Mouse (Mus musculus) stomach, embryonic 15.5 days (tissue): ENCODE measurements around the gene Rab1b. TPM values are rescaled to one million over a fixed set of nuclear protein-coding genes. Genes with fewer than 3 reads are reported as not detected.
A peak's percentile ranks its signal among the peaks of the same experiment; 100 is the strongest.
"Not testable (repeated sequence)": the region's sequence is repeated elsewhere in the genome, so short reads cannot be mapped to it uniquely, and the experiment has no call there.

Experiments used
- ATAC-seq: fragments of 200-750 bp; cut with Nextera tagmentation; 2 replicates; pipeline ENCODE4 v1.8.0; 2017; ENCODE audit warnings: low read depth, moderate number of reproducible peaks, moderate TSS enrichment; ENCODE audit not compliant: insufficient read depth, low FRiP score
- H3K27ac ChIP-seq: fragments of 300-500 bp; sonication (generic); 2 replicates; pipeline ENCODE4 v1.5.1; 2015; ENCODE audit warnings: mild to moderate bottlenecking, inconsistent platforms
- H3K27me3 ChIP-seq: fragments of 300-500 bp; sonication (generic); replicated peaks from 2 replicates; pipeline ENCODE4 v1.6.1; 2015; ENCODE audit warnings: inconsistent platforms
- H3K36me3 ChIP-seq: fragments of 300-500 bp; sonication (generic); 2 replicates; pipeline ENCODE4 v1.6.1; 2015; ENCODE audit warnings: inconsistent platforms
- H3K4me1 ChIP-seq: fragments of 300-500 bp; sonication (generic); 2 replicates; pipeline ENCODE4 v1.6.1; 2015; ENCODE audit warnings: inconsistent platforms
- H3K4me2 ChIP-seq: fragments of 300-500 bp; sonication (generic); 2 replicates; pipeline ENCODE4 v1.6.1; 2015; ENCODE audit warnings: mild to moderate bottlenecking, inconsistent platforms
- H3K4me3 ChIP-seq: fragments of 300-500 bp; sonication (generic); replicated peaks from 2 replicates; pipeline ENCODE4 v1.5.1; 2015; ENCODE audit warnings: inconsistent platforms
- H3K9ac ChIP-seq: fragments of 300-500 bp; sonication (generic); 2 replicates; pipeline ENCODE4 v1.6.1; 2015; ENCODE audit warnings: inconsistent platforms
- H3K9me3 ChIP-seq: fragments of 300-500 bp; sonication (generic); 2 replicates; pipeline ENCODE4 v1.6.1; 2016; ENCODE audit warnings: inconsistent platforms
- WGBS: fragments of 180-500 bp; shearing (Covaris S2); methylation state at CpG from one replicate; pipeline ENCODE4 v1.1.7; 2015; 5-methylcytosine and 5-hydroxymethylcytosine counted together
- polyA plus RNA-seq: library from polyadenylated mRNA; unstranded; fragments of >200 nt; fragmentation: Nextera tagmentation; extraction: Ambion mirVana; gene quantifications from 2 replicates; pipeline ENCODE4 v1.2.1, GENCODE M21; 2015

The Rab1b gene
- polyA plus RNA-seq: 227 and 233 TPM in 2 replicates

DNA sequence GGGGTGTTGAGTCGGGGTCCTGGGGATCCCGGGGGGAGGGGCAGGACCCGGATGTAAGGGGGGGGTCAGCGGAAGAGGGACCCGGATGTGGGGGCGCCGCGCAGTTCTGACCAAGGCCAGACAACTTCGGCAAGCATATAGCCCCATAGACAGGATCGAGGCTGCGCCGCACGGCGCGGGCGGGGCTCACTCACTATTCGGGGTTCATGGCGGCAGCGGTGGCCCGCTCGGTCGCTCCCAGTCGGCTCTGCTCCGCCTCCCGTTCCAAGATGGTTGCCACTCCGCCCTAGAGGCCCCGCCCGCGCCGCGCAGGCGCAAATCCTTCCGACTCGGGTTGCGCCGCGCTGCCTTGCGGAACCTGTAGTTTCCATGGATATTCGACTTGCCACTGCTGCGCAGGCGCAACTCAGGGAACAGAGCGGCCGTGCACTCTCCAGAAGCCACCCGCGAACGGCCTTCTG lies at the start of gene Rab1b:
Gene Rab1b, minus strand, starts transcription at position 342 of the 461 bp plus-strand sequence.
- Histone ChIP-seq H3K9ac (peak within 1 kb of the TSS; percentile 91), H3K36me3 (peaks cover 43% of the 10 kb centered on the region), H3K27me3 (no peaks in the 10 kb centered on the region), H3K4me1 (peaks cover 30% of the 10 kb centered on the region), H3K27ac (peak within 1 kb of the TSS; percentile 97), H3K4me2 (peak within 1 kb of the TSS; percentile 87), H3K9me3 (no peaks in the 10 kb centered on the region), H3K4me3 (peak within 1 kb of the TSS; percentile 85)
- ATAC-seq: peak; percentile 93
- under 1% methylated on average over 46 of the region's 46 CpGs for WGBS

DNA sequence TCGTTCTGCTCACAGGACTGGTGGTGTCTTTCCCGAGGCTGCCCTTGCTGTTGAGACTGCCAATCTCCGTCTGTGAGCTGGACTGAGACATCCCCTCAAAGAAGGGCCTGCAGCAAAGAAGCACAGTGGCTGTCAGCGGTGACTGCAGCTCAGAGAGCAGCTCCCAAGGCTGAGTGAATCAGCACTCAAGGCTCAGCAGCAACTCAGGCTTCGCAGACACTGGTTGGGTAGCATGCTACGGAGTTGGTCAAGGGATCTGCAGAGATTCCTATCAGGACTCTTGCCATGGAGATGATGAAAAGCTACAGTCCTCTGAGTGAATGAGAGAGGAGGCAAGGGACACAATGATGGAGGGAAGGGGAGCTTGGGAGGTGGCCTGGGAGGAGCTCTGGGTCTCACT lies 45.4 kb upstream of the Rab1b start:
- Histone ChIP-seq H3K4me1 (no peaks in the 10 kb centered on the region), H3K27me3 (no peaks in the 10 kb centered on the region), H3K9ac (no peak overlapping the region), H3K9me3 (no peaks in the 10 kb centered on the region), H3K36me3 (peaks cover 16% of the 10 kb centered on the region), H3K4me3 (no peak overlapping the region), H3K4me2 (no peak overlapping the region), H3K27ac (no peak overlapping the region)
- 89% methylated on average over 6 of the region's 6 CpGs for WGBS
- no peak for ATAC-seq

DNA sequence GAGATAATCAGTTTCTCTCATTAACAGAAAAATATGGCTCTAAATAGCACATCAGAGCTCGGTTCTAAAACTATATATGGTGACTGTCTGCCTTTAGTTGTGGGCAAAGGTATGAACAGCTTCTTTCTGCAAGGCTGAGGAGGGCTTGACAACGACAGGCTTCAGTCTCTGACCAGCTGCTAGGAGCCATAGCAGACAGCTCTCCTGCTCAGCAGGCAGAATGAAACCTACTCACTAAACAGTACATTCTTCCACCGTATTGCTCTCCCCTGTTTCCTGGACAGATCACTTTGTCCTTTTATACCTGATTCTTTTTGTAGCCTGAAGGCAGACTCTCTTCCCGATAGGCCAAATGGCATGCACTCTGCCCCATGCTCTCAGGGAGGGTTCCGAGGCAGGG lies 44.9 kb upstream of the Rab1b start:
- WGBS: 87% methylated on average over 5 of the region's 5 CpGs
- Histone ChIP-seq H3K36me3 (peaks cover 16% of the 10 kb centered on the region), H3K4me2 (no peak overlapping the region), H3K4me3 (no peak overlapping the region), H3K27ac (no peak overlapping the region), H3K27me3 (no peaks in the 10 kb centered on the region), H3K9ac (no peak overlapping the region), H3K4me1 (no peaks in the 10 kb centered on the region), H3K9me3 (no peaks in the 10 kb centered on the region)
- ATAC-seq: no peak

DNA sequence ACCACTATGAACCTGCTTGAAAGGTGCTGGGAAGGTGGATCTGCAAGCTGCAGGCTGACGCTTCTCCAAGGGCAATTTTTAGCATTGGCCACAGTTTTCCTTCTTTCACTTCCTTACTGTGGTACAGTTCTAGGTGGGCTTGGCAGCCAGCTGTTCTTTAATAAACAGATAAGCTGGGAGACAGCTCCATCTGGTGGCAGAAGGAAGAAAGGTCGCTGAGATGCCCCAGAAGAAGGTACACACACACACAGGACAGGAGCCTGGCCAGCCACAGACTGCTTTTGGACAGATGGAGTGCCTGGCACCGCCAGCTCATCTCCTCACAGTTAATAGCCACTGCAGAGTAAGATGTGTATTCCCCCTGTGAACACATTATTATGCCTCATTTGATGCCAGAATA lies 44.5 kb upstream of the Rab1b start:
- H3K36me3 ChIP-seq: peaks cover 16% of the 10 kb centered on the region
- H3K4me3 ChIP-seq: no peak overlapping the region
- no peaks in the 10 kb centered on the region for H3K27me3 ChIP-seq
- H3K27ac ChIP-seq: no peak overlapping the region
- H3K9me3 ChIP-seq: no peaks in the 10 kb centered on the region
- WGBS: 37% methylated on average over 3 of the region's 3 CpGs
- ATAC-seq: no peak; the same call in 1 of the 2 replicates
- H3K4me1 ChIP-seq: no peaks in the 10 kb centered on the region
- H3K4me2 ChIP-seq: no peak overlapping the region
- H3K9ac ChIP-seq: no peak overlapping the region

DNA sequence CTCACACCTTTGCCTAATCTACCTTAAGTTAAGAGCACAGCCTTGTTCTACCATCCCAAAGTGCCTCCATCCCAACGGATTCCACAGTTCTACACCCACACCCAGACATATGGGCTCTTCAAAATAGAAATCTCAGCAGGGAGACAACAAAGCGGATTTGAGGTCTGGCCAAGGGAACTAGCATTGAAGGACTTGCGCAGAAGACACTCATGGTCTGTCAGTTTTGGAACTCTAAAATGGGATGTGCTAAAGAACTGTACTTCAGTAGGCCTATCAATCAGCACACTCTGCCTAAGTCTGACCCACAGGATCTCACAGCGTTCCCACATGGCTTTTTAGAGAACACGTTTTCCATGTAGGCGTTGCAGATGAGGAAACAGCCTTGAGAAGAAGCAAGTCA lies 43.5 kb upstream of the Rab1b start:
- no peak for ATAC-seq
- H3K4me2 ChIP-seq: no peak overlapping the region
- no peak overlapping the region for H3K4me3 ChIP-seq
- no peaks in the 10 kb centered on the region for H3K4me1 ChIP-seq
- H3K36me3 ChIP-seq: peaks cover 16% of the 10 kb centered on the region
- no peaks in the 10 kb centered on the region for H3K9me3 ChIP-seq
- H3K27me3 ChIP-seq: no peaks in the 10 kb centered on the region
- no peak overlapping the region for H3K9ac ChIP-seq
- WGBS: 91% methylated on average over 6 of the region's 6 CpGs
- H3K27ac ChIP-seq: no peak overlapping the region

DNA sequence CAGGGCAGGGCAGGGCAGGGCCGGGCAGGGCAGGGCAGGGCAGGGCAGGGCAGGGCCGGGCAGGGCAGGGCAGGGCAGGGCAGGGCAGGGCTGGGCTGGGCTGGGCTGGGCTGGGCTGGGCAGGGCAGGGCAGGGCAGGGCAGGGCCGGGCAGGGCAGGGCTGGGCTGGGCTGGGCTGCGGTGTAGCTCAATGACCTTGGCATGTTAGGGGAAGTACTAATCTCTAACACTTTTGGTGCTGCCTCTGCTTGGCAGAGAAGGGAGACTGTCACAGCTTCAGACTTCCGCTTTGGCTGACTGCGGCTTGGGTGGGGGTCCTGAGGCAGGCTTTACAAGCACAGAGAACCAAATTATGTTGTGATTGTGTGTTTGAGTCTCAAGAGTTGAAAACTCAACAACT lies 42.2 kb upstream of the Rab1b start:
- H3K4me1 ChIP-seq, H3K9me3 ChIP-seq, H3K4me3 ChIP-seq, H3K27me3 ChIP-seq, H3K4me2 ChIP-seq, H3K27ac ChIP-seq, ATAC-seq, H3K9ac ChIP-seq: not testable (repeated sequence)
- peaks cover 22% of the 10 kb centered on the region for H3K36me3 ChIP-seq
- 71% methylated on average over 6 of the region's 6 CpGs for WGBS

DNA sequence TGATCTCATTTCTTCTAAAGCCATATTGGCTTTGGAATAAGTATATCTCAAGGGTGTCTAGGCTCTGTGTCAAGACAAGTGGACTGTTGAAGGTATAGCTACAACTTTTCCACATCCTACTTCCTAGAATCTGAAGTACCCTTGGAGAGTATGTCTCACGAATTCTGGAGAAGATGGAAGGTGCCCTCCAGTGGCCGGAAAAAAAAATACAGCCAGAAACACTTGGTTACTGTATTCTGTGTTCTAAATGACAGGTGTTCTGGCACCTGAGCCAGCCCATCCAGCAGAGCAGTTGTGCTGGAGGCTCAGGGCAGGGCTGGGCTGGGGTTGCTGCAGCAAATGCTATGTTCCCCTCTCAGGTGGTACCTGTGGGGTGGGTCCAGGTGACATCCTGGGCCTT lies 32.8 kb upstream of the Rab1b start:
- H3K27ac ChIP-seq: no peak overlapping the region
- peaks cover 11% of the 10 kb centered on the region for H3K36me3 ChIP-seq
- no peak overlapping the region for H3K9ac ChIP-seq
- peak; percentile 10; the same call in 1 of the 2 replicates for ATAC-seq
- no peaks in the 10 kb centered on the region for H3K27me3 ChIP-seq
- no peak overlapping the region for H3K4me2 ChIP-seq
- H3K4me1 ChIP-seq: no peaks in the 10 kb centered on the region
- WGBS: 4% methylated on average over 2 of the region's 2 CpGs
- no peak overlapping the region for H3K4me3 ChIP-seq
- H3K9me3 ChIP-seq: no peaks in the 10 kb centered on the region

DNA sequence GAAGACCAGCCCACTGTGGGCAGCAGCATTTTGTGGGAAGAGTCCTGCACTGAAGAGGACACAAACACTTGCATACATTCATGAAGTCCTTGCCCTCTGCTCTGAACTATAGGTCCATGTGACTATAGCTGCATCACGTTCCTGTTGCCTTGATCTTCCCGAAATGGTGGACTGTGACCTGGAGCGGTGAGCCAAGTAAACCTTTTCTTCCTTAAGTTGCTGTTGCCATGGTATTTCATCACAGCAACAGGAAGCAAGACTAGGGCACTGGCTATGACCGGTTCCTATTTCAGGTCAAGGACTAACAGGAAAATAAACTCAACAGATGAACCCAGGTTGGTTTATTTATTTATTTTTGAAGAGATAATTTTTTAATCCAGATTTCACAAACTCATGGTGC lies 24.4 kb upstream of the Rab1b start:
- Histone ChIP-seq H3K27me3 (no peaks in the 10 kb centered on the region), H3K9me3 (no peaks in the 10 kb centered on the region), H3K27ac (no peak overlapping the region), H3K4me3 (no peak overlapping the region), H3K4me1 (no peaks in the 10 kb centered on the region), H3K36me3 (peaks cover 15% of the 10 kb centered on the region; the same call in 1 of the 2 replicates), H3K9ac (no peak overlapping the region), H3K4me2 (no peak overlapping the region)
- 68% methylated on average over 4 of the region's 4 CpGs for WGBS
- no peak for ATAC-seq

DNA sequence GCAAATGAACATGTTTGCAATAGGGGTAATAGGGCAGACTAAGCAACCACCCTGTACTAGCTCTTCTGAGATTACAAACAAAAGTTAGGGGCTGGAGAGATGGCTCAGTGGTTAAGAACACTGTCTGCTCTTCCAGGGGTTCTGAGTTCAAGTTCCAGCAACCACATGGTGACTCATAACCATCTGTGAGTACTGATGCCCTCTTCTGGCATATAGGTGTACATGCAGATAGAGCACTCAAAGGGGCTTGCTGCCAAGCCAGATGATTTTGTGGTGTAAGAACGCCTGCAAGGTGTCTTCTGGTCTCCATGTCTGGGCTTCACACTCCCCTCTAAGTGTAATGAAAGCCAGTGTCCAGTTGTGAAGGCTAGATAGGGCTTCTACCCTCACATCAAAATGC lies 22.9 kb upstream of the Rab1b start:
- H3K9ac ChIP-seq: no peak overlapping the region
- H3K4me1 ChIP-seq: no peaks in the 10 kb centered on the region
- H3K27ac ChIP-seq: no peak overlapping the region
- 0 out of 2 replicates have a peak, but pooled peaks cover 10% of the 10 kb centered on the region for H3K36me3 ChIP-seq
- 48% methylated on average over 1 of the region's 1 CpGs for WGBS
- no peaks in the 10 kb centered on the region for H3K27me3 ChIP-seq
- no peak for ATAC-seq
- H3K9me3 ChIP-seq: no peaks in the 10 kb centered on the region
- no peak overlapping the region for H3K4me2 ChIP-seq
- no peak overlapping the region for H3K4me3 ChIP-seq

DNA sequence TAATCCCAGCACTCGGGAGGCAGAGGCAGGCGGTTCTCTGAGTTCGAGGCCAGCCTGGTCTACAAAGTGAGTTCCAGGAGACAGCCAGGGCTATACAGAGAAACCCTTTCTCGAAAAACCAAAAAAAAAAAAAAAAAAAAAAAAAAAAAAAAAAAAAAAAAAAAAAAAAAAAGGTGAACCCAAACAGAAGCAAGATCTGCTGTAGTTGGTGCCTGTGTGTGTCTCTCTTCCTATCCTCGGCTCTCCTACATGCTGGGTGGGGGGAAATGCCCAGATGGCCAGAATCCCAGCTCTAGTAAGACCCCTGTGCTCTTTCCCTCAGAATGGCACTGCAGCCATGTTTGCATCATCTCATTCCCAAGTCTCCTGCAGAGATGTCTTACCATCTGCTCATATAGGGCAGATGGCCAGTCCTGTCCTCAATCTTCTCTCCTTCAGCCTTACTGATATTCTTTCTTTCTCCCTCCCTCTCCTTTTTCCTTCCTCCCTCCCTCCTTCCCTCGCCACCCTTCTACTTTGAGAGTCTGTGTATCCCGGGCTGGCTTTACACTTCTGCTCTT lies 17.3 kb upstream of the Rab1b start:
- H3K4me1 ChIP-seq: no peaks in the 10 kb centered on the region
- no peak overlapping the region for H3K4me3 ChIP-seq
- no peaks in the 10 kb centered on the region for H3K36me3 ChIP-seq
- no peak overlapping the region for H3K4me2 ChIP-seq
- ATAC-seq: no peak
- no peak overlapping the region for H3K9ac ChIP-seq
- WGBS: 64% methylated on average over 7 of the region's 7 CpGs
- no peaks in the 10 kb centered on the region for H3K9me3 ChIP-seq
- no peak overlapping the region for H3K27ac ChIP-seq
- no peaks in the 10 kb centered on the region for H3K27me3 ChIP-seq

DNA sequence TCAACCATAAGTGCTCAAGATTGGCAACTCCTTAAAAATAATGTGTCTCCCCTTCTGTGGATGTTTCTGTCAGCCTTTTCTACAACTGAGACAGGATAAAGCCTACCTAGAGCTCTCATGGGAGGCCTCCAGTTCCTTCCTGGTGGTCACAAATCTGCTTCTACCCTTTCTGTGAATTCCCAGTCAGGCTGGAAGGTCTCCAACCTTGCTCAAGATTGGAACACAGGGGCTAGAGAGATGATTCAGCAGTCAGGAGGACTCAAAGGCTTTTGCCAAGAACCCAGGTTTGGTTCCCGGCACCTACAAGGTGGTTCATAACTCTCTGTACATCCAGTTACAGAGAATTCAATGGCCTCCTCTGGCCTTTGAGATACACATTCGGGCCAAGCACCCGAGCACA lies 16.4 kb upstream of the Rab1b start:
- Histone ChIP-seq H3K36me3 (no peaks in the 10 kb centered on the region), H3K4me1 (0 out of 2 replicates have a peak, but pooled peaks cover 6% of the 10 kb centered on the region), H3K9me3 (no peaks in the 10 kb centered on the region), H3K27me3 (no peaks in the 10 kb centered on the region), H3K4me3 (no peak overlapping the region), H3K27ac (no peak overlapping the region), H3K9ac (no peak overlapping the region), H3K4me2 (no peak overlapping the region)
- 78% methylated on average over 3 of the region's 3 CpGs for WGBS
- no peak for ATAC-seq

DNA sequence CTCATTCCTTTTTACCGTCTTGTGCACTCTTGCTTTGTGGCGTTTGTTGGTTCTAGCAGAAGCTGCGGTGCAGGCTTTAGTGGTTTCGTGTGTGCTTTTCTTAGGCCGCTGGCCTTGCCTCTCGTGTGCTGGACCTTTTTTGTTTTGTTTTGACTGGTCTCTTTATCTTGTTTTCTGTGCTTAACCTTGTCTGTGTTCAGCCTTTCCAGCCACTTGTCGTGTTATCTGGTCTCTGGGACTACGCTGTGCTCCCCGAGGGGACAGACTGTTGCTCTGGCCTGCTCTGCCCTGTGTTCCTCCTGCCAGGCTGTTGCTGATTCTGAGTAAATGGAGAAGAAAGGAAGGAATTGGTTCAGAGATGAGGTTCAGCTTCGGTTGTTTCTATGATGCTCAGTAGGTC lies 15.6 kb upstream of the Rab1b start:
- Histone ChIP-seq H3K36me3 (no peaks in the 10 kb centered on the region), H3K4me3 (no peak overlapping the region), H3K9me3 (no peaks in the 10 kb centered on the region), H3K27me3 (no peaks in the 10 kb centered on the region), H3K4me1 (0 out of 2 replicates have a peak, but pooled peaks cover 6% of the 10 kb centered on the region), H3K27ac (no peak overlapping the region), H3K9ac (no peak overlapping the region), H3K4me2 (no peak overlapping the region)
- WGBS: 64% methylated on average over 10 of the region's 10 CpGs
- no peak for ATAC-seq

DNA sequence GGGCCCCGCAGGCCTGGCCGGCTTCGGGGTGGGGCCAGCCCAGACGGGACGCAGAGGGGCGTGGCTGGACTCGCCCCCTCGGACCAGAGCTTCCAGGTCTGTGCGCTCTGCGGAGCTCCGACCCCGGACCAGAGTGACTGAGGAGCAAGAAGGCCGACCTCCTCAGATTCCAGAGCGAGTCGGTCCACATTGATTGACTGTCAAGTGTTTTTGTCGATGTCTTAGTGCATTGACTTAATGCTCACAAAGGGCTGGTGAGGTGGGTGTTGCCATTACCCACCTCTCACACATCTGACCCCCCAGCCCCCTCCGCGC lies 11.5 kb upstream of the Rab1b start, which contains the start of gene Klc2:
Gene Klc2, minus strand, starts transcription at position 177 of the 315 bp plus-strand sequence.
- 1% methylated on average over 18 of the region's 18 CpGs for WGBS
- Histone ChIP-seq H3K27ac (peak within 1 kb of the TSS; percentile 92), H3K36me3 (no peaks in the 10 kb centered on the region), H3K4me2 (peak within 1 kb of the TSS; percentile 76), H3K9ac (peak within 1 kb of the TSS; percentile 62), H3K9me3 (no peaks in the 10 kb centered on the region), H3K4me1 (peaks cover 14% of the 10 kb centered on the region), H3K4me3 (peak within 1 kb of the TSS; percentile 89), H3K27me3 (no peaks in the 10 kb centered on the region)
- peak; percentile 90; the same call in 1 of the 2 replicates for ATAC-seq
